Mouse (Mus musculus): ENCODE results near the gene St3gal3.
A peak's percentile ranks its signal among the peaks of the same experiment; 100 is the strongest.

Gene St3gal3

DNA sequence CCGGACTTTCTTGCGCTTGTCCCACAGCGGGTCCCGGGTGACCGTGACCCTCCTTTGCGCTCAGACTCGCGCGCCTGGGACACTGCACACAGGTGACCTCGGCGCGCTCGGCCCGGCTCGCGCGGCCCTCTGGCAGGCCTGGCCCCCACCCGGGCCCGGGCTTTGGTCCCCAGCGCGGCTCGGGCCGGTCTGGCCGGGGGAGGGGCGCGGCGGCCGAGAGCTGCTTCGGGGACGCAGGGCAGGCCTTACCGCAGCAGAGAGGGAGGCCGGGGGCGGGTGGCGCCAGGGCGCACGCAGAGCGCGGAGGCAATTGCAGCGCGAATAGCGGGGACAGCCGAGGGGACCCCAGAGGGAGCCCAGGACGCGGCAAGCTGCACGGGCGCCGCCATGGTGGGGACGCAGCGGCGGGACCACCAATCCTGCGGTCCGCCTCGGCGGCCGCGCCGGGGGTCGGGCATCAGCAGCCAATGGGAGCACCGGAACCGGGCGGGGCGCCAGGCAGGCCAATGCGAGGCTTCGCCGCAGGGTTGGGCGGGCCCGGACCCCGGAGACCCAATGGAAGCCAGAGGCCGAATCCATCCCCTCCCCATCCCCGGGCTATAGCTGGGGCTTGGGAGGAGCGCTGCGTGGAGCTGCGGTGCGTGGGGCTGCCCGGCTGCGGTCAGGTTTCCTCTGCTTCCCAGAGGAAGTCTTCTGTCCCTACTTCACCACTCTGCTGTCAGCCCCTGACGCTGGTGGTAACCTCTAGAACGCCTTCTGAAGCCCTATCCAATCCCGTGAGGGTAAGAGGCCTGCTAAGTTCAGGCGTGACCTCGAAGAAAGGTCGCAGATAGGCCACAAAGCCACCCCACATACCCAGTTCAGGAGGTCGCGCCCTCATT is at the start of gene St3gal3:
Gene St3gal3, minus strand, starts transcription at position 430 of the 881 bp plus-strand sequence.
- peak; percentile 94 to 96 for DNase-seq (ENCODE audit: low spot score in 2 of 2)

DNA sequence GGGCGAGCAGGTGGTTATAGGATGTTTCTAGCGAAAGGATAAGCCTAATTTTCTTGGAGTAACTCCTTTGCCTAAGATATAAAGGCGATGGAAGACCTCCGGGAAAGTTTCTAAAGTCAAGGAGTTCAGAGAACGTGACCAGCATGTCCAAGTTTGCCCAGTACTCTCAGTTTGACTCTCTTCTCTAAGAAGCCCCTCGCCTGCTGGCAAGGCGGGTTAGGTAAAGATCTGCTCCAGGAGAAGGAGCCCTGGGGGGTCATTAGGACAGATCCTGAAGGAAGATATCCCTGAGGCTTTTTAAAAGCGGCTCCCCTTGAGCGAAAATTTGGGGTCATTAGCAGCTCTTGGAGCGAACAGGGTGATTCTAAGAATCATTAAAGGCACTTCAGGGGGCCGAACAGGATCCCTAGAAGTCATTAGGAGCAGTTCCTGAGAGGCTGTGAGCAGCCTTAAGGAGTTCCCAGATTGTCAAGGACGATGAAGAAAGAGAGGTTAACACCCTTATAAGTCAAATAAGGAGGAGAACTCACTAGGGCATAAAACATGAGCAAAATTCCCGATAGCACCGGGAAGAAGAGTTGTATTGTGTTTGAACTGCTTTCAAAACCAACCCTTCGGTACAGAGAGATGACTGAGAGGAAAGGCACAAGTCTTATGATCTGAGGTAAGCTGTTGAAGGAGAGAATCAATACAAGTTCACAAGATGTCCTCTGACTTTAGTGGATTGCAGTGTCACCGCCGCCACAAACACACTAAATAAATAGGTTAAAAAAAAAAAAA is 45.8 kb upstream of the St3gal3 start:
- DNase-seq (ENCODE audit: low spot score in 2 of 2) = no peak

DNA sequence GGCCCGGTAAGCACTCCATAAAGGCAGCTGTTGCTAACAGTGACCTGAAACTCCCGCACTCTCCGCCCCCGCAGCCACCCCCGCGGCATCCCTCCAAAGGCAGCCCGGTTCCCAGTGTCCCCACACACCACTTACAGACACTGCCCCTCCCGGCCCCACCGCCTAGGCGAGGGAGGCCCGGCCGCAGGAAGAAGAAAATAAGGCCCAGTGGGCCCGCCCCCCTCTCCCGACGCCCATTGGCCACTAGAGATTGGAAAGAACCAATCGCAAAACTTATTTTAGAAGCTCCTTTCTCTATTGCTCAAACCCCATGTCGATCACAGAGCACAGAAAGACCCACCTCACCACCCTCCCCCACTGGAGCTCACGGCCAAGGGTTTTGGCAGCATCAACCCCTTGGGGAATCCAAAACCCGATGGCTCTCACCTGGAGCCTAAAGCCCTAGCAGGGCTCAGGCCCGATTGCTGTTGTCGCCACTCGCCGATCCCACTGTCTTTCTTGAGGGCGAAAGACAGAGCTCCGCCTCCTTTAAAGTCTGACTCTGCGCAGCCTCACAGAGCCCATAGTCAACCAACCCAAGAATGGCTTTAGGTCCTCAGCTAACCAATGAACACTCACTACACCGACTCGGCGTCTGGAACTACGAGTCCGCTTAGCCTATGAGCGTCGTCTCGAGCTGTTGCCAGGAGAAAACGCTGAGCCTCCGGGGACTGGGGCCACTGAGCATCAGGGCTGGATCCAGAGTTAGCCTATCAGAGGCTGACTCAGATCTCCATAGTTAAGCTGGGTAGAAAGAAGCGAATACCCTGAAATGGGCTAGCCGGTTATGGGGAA is 45.0 kb upstream of the St3gal3 start, which contains the start of gene Kdm4a:
Gene Kdm4a, minus strand, starts transcription at position 577 of the 834 bp plus-strand sequence.
- DNase-seq (ENCODE audit: low spot score in 2 of 2) = peak; percentile 98 to 99

DNA sequence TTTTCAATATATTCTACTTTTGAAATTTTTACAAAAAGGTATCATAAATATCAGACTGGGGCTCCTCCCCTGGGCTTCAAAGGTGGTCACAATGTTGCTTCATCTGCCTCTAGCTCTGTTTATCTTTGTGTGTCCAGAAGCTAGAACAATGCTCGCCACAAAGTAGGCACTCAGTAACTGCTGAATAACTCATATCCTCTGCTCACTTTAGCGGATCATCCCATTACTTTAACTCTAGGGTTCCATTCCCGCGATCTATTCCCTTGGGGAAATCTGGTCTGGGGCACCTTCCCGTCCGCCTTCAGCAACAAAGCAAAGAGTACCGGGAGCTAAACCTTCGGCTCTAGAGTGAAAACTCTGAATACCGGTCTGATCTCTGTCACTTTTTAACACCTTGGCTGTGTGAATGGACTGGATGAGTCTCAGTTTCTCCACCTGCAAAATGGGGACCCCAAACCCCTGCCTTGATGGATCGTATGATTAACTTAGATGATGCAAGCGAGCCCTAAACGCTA is 44.3 kb upstream of the St3gal3 start:
- DNase-seq (ENCODE audit: low spot score in 2 of 2) = peak in 1 of 2 experiments; percentile 13

DNA sequence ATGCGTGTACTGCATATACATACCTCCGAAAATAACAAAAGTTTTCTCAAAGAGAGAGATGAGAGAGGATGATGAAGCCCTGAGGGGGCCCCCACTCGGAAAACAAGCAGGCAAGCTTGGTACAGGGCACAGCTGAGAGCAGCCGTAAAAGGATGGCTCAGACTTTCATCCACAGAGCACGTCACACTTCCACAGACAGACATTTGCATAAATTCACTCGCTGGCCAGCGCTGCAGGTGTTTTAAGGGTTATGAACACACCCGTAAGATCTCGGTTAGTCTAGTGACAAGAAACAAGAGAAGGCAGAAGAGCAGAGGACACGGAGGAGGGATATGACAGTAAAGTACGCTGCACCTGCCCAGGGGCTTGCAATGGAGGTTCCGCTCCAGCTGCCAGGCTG is 37.7 kb upstream of the St3gal3 start:
- no peak for DNase-seq (ENCODE audit: low spot score in 2 of 2)

DNA sequence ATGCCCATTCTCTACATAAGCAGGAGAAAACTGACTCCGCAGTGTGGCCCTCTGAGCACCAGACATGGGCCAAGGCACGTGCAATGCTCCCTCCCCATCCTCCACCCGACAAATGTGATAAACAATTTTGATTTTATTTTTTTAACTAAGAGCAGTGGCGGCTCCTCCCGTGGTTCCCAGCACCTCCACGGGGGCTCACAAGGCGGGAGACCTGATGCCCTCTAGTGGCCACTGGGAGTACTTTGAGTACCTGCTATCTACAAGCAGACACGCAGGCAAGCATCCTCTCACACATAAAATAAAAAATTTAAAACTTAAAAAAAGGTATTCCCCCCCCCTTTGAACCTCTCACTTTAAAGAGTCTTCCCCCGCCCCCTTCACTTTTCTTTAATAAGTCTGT is 36.3 kb upstream of the St3gal3 start:
- DNase-seq (ENCODE audit: low spot score in 2 of 2) = no peak

DNA sequence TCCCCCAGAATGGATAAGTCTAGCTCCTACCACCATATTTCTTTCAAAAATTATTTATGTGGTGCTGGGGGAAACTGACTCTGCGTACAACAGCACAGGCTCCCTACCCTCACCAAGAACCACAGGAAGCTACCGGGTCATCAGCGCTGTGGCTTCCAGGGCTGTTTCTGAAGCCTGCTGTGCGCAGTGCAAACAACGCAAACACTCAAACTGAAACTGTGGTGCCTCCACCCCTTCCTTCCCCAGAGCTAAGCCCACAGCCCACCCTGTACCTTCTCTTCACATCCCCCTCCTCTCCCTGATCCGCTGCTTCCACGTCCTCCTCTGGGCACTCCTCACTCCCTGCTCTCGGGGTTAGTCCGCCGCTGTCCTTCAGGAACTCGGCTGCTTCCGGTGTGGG is 27.4 kb upstream of the St3gal3 start:
- DNase-seq (ENCODE audit: low spot score in 2 of 2) = no peak

DNA sequence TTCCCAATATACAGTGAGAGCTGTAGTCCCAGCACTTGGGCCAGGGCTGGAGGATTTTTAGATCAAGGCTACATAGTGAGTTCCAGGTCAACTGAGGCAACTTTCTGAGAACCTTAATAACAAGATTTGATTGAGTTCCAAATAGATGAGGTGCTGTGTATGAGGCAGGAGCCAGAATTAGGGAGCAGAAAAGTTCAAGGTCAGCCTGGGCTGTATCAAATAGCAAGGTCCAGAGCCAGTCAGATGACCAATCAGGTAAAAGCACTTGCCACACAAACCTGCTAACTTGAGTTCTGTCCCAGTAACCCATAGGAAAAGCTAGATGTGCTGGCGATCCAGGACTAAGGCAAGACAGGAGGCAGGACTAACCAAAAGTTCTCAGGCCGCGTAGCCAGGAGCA is 23.0 kb upstream of the St3gal3 start:
- no peak for DNase-seq (ENCODE audit: low spot score in 2 of 2)

DNA sequence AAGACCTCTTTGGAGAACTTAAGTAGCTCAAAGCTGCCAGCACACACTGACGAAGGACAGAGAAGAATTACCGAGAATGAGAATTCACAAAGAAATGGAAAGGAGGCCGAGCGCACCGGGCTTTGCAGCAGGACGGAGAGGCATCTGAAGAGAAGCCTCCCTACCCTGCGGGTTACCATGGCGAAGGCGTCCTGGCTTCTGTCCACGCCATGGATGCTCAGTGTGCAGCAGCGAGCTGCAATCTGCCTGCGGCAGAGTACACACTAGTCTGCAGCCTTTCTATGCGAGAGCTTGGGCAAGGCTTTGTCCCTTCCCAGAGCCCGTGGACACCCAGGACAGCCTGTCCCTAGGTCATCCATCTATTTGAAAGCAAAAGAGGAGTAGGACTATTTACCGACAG is 21.8 kb upstream of the St3gal3 start:
- DNase-seq (ENCODE audit: low spot score in 2 of 2) = no peak

DNA sequence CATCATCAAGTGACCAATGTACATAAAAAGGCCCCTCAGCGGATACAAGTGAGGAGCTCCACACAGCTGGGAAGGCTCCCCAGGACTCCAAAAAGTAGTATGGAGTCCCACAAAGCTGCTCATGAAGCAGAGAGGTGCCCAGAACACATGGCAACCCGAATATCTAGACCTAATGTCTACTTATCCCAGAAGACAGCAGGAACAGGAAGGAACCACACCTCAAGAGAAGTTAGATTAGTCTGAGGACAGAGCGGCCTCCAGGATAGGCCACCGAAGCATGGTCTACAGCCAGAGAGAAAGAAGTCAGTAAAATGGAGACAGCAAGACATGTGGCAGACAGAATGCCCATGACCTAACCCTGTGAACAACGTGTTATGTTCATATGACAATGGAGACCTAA is 20.2 kb upstream of the St3gal3 start:
- no peak for DNase-seq (ENCODE audit: low spot score in 2 of 2)

DNA sequence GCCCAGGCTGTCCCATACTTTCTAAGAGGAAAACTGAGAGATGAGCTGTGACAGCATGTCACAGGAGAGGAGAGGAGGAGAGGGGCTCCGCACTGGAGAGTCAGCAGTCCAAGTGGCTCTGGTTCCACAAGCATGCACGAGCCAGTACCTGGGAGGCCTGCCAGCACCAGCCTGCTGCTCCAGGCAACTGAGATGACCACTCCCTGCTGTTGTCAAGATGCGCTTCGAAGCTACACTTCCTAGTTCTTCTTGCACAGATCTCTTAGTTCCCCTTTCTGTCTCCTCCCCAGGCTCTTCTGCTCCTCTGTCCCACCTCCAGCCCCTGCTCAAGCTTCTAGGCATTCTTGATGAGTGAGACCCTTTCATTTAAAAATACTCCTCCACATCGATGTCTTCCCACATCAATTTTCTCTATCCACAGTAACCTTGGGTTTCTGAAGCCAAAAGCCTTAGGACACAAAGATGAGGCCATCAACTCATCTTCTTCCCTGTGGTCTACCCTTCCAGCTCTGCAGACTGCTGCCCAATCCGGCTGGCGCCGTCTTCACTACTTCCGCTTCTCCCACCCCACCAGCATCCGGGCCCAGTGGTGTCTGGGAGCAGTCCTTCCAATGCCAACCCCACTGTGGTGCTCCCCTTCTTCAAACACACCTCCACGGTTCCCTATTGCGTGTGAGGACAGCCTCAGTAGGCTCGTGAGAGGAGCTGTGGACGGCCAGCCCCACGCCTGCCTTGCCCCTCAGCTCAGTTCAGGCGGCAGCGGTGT is 17.5 kb upstream of the St3gal3 start:
- peak; percentile 47 to 55 for DNase-seq (ENCODE audit: low spot score in 2 of 2)

DNA sequence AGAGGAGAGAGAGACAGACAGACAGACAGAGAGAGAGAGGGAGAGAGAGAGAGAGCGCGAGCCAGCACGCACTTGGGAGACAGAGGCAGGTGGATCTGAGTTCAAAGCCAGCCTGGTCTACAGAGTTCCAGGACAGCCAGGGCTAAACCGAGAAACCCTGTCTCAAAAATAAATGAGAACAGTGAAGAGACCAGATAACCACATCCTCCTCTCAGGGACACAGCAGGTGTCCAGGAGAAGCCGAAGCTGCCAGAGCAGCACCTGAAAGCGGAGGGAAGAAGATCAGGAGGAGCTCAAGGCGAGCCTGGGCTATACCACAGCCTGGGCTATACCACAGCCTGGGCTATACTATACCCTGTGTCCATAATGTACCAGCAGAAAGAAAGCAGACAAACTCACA is 16.1 kb upstream of the St3gal3 start:
- DNase-seq (ENCODE audit: low spot score in 2 of 2) = no peak

DNA sequence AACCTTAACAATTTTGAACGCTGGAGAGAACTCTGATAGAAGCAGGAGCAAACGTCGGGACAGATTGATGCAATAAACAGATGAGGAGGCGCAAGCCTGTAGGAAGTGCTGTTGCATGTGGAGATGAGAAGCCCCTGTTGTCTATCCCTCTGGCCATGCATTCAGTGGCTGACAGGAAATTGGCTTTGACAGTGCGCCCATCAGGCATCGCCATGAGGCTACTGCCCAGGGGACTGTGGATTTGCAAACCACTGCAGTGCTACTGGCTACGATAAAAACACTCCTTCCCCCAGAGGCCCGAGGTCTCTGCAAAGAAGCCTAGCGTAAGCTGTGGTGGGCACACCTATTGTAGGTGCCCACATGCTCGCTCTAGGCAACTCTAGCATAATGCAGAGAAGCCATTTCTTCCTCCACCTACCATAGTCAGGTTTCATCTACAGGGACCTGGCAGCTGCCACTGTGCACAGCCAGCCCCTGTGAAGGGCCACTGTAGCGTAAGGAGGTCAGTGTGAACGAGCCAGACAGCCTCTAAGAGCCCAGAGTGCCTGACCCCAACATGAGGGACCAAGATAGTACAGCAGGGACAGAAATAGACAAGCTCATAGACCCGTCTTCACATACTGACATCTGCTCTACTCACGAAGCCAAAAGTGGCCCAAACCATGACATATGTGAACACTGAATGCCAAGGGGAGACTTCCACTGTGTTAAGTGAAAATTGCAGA is 15.4 kb upstream of the St3gal3 start:
- DNase-seq (ENCODE audit: low spot score in 2 of 2) = peak; percentile 36 to 49

DNA sequence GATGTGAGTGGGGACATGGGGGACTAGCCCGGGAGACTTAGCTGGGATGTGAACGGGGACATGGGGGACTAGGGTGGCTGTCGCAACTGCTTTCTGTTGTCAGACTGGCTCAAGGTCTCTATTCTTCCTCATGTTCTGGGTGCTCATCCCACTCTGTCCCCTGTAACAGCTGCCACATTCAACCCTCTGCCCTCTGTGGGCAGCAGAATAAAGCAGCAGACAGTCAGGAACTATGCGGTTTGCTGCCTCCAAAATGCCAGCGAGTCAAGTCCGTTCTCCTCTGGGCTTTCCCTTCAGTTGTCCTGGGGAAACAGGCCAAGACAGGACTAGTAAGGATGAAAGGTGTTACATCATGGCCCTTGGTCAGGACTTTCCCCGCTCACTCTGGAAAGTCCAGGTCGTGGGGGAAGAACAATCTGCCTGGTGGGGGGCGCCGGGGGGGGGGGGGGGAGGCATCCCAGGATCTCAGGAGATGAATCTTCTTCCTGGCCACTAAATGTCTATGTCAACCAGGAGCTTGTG is 14.4 kb upstream of the St3gal3 start:
- DNase-seq (ENCODE audit: low spot score in 2 of 2) = no peak

DNA sequence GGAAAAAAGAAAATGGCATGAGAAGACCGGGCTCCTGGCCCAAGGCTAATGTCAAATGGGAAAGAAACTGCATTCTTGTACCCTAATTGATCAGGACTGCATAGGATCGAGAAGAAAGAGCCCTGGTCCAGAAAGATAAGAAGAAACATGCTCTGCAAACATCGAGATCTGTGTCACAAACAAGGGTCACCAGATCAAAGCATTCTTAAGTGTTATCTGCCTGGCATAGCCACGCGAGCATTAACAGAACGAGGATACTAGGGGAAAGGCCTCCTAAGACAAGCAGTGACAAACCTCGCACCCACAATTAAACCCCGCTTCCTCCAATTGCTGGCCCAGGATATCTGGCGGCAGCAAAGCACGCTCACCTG is 13.6 kb upstream of the St3gal3 start:
- no peak for DNase-seq (ENCODE audit: low spot score in 2 of 2)

DNA sequence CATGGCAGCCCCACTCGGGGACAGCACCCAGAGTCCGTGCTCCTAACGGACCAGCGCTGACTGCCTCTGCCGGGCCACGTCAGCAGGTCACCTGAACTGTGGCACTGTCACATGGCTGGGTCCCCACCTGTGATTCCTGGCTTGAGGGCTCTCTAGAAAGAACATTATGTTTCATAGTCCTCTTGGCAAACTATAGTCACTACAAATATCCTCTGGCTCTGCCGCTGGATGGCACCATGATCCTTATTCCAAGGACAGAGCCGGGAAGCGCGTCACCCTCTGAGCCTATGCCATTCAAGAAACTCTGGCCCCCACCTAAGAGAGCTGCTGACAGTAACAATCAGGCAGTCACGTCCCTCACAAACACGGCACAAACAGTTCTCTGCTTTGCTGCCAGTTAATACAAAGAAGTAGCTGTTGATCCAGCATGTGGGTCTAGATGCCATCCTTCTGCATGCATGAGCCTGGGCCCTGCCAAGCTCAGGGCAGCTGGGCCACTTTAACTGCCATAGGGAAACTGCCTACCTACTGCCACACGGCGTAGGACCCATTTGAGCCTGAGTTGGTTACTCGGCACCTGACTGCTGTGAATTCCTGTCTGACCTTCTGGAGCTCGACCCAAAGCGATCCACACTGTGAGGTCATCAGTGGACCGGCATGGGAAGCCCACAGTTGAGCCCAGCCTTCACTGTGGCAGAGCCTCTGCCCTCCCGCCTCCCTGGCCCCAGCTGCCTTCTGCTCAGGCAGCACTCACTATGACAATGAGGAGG is 13.0 kb upstream of the St3gal3 start:
- DNase-seq (ENCODE audit: low spot score in 2 of 2) = peak; percentile 71

DNA sequence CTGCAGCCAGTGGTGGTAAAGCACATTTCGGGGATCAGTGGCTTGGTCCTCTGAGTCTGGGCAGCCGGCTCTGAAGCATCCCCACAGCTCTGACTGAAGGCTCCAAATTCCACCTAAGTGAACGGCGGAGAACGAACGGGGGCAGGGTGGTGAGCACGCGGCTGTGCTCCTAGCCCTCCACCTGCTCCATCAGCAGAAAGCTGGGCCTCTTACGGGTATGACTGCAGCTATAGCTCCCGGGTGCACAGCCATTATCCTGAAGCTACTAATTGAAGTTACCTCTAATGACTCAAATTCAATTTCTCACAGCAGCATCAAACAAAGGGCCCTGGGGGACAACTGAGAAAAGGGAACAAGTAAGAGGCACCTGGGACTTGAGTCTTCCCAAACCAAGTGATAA is 12.4 kb upstream of the St3gal3 start:
- DNase-seq (ENCODE audit: low spot score in 2 of 2) = no peak

DNA sequence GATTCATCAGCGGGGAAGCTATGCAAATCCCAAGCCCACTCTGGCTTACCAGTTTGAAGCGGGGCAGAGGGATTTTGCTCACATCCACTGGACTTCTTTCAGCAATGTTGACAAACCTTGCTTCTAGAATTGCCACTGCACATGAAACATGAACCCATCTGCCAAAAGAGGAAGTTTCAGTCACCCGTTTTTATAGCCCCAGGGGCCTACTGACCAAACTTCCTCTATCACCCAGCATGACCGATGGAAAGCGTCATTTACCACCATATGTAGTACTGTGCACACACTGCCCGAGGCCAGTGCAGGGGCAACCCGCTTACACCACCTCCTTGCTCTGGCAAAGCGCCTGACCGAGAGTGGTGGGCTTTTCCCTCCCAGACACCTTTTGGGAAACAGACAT is 9.6 kb upstream of the St3gal3 start:
- DNase-seq (ENCODE audit: low spot score in 2 of 2) = peak; percentile 15 to 41

DNA sequence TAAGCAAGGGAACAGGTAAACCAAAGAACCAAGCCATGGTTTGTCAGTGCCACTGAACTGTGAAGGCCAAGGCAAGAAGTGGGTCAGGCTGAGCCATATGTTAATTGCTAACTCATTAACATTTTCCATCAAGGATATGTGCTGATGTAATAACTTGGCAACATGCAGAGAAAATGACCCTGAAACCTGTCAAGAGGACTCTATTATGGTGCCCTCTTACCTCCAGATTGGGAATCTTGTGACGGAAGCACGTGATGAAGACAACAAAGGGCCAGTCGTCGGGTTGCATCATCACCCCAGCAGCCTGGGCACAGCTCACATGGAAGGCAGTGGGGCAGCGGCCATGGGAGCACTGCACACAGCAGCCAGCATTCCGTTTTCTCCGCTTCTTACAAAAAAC is 9.0 kb upstream of the St3gal3 start:
- DNase-seq (ENCODE audit: low spot score in 2 of 2) = no peak

Data from heart, adult 9 months (tissue).